Mouse (Mus musculus): ENCODE measurements around the gene Gm10310. TPM values are rescaled to one million over a fixed set of nuclear protein-coding genes. Genes with fewer than 3 reads are reported as not detected.

Gene Gm10310
- polyA plus RNA-seq, 1 experiment from 2014 or later = not detected

Other genes with a start within 250 kb of the Gm10310 start
- not detected in 2 replicates for gene Olfr806, start 243.1 kb downstream of the Gm10310 start, polyA plus RNA-seq (2015; fragmentation: Nextera tagmentation; extraction: Ambion mirVana)
- not detected in 2 replicates for gene Olfr807, start 227.3 kb downstream of the Gm10310 start, polyA plus RNA-seq (2015; fragmentation: Nextera tagmentation; extraction: Ambion mirVana)
- not detected in 2 replicates for gene Olfr808, start 219.6 kb downstream of the Gm10310 start, polyA plus RNA-seq (2015; fragmentation: Nextera tagmentation; extraction: Ambion mirVana)
- not detected in 2 replicates for gene Olfr809, start 210.4 kb downstream of the Gm10310 start, polyA plus RNA-seq (2015; fragmentation: Nextera tagmentation; extraction: Ambion mirVana)
- not detected in 2 replicates for gene Olfr810, start 190.1 kb downstream of the Gm10310 start, polyA plus RNA-seq (2015; fragmentation: Nextera tagmentation; extraction: Ambion mirVana)
- gene Olfr811, start 180.7 kb downstream of the Gm10310 start, polyA plus RNA-seq (2015; fragmentation: Nextera tagmentation; extraction: Ambion mirVana) = not detected in 2 replicates
- not detected in 2 replicates for gene Olfr812, start 139.0 kb downstream of the Gm10310 start, polyA plus RNA-seq (2015; fragmentation: Nextera tagmentation; extraction: Ambion mirVana)
- not detected in 2 replicates for gene Olfr813, start 129.7 kb downstream of the Gm10310 start, polyA plus RNA-seq (2015; fragmentation: Nextera tagmentation; extraction: Ambion mirVana)
- gene Olfr814, start 105.2 kb downstream of the Gm10310 start, polyA plus RNA-seq (2015; fragmentation: Nextera tagmentation; extraction: Ambion mirVana) = not detected in 2 replicates
- not detected in 2 replicates for gene Olfr815, start 79.2 kb downstream of the Gm10310 start, polyA plus RNA-seq (2015; fragmentation: Nextera tagmentation; extraction: Ambion mirVana)
- not detected in 2 replicates for gene Olfr816, start 69.5 kb downstream of the Gm10310 start, polyA plus RNA-seq (2015; fragmentation: Nextera tagmentation; extraction: Ambion mirVana)
- gene Olfr818, start 36.0 kb downstream of the Gm10310 start, polyA plus RNA-seq (2015; fragmentation: Nextera tagmentation; extraction: Ambion mirVana) = not detected in 2 replicates
- gene Olfr819, start 17.8 kb downstream of the Gm10310 start, polyA plus RNA-seq (2015; fragmentation: Nextera tagmentation; extraction: Ambion mirVana) = not detected in 2 replicates
- not detected in 2 replicates for gene Olfr247, start 8.9 kb downstream of the Gm10310 start, polyA plus RNA-seq (2015; fragmentation: Nextera tagmentation; extraction: Ambion mirVana)
- gene Olfr820, start 27.6 kb upstream of the Gm10310 start, polyA plus RNA-seq (2015; fragmentation: Nextera tagmentation; extraction: Ambion mirVana) = not detected in 2 replicates
- not detected in 2 replicates for gene Olfr821, start 45.3 kb upstream of the Gm10310 start, polyA plus RNA-seq (2015; fragmentation: Nextera tagmentation; extraction: Ambion mirVana)
- not detected in 2 replicates for gene Olfr822, start 86.1 kb upstream of the Gm10310 start, polyA plus RNA-seq (2015; fragmentation: Nextera tagmentation; extraction: Ambion mirVana)
- not detected in 2 replicates for gene Olfr823, start 130.3 kb upstream of the Gm10310 start, polyA plus RNA-seq (2015; fragmentation: Nextera tagmentation; extraction: Ambion mirVana)
- not detected in 2 replicates for gene Olfr824, start 144.9 kb upstream of the Gm10310 start, polyA plus RNA-seq (2015; fragmentation: Nextera tagmentation; extraction: Ambion mirVana)
- not detected in 2 replicates for gene Olfr825, start 181.7 kb upstream of the Gm10310 start, polyA plus RNA-seq (2015; fragmentation: Nextera tagmentation; extraction: Ambion mirVana)
- gene Olfr826, start 199.1 kb upstream of the Gm10310 start, polyA plus RNA-seq (2015; fragmentation: Nextera tagmentation; extraction: Ambion mirVana) = not detected in 2 replicates
- gene Olfr827, start 229.3 kb upstream of the Gm10310 start, polyA plus RNA-seq (2015; fragmentation: Nextera tagmentation; extraction: Ambion mirVana) = not detected in 2 replicates